Mouse (Mus musculus) gastrocnemius, postnatal 25 days (tissue): ENCODE results near the gene Vstm2a. TPM values are rescaled to one million over a fixed set of nuclear protein-coding genes. Genes with fewer than 3 reads are reported as not detected.

Experiments
- DNase-seq: peaks from one replicate; pipeline ENCODE4 v3.0.0; 2022
- total RNA-seq, 2 experiments: library from RNA; stranded (reverse); gene quantifications; 1 replicate in 1 of 2; 2 replicates in 1 of 2; pipeline ENCODE4 v1.2.3; 2021

The Vstm2a gene
- total RNA-seq, 2 experiments from 2014 or later, result 0.46 TPM; not detected in 1

DNA sequence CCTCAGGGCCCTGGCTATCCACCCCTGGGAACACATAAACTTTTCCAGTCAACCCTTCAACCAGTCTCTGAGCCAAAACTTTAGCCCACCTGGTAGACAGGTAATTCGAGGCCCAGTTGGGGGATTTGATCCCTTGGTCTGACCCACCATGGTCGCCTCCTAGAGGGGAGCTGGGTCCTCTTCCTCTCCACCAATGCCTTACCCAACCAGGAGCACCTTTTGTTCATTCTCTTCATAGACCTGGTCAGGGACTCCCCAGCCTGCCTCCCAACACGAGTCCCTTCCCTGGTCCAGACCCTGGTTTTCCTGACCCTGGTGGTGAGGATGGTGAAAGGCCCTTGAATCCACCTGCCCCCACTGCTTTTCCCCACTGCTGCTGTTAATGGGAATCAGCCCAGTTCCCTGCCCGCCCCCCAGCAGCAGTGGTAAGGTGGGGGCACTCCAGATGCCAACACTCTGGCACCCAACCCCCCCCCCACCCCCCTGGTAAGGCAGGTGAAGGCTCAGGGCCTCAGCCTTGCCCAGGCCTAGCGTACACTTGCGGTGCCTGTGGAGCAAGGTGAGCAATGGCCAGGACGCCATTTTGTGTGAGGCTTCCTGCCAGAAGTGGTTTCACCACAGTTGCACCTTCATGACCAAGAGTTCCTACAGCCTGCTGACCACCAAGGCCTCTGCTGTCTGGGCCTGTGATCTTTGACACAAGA lies 182.2 kb downstream of the Vstm2a start:
- DNase-seq, result no peak
